Mouse (Mus musculus) hindbrain, embryonic 16.5 days (tissue): ENCODE results near the gene Lhfpl3. TPM values are rescaled to one million over a fixed set of nuclear protein-coding genes. Genes with fewer than 3 reads are reported as not detected.

Experiments used
- ATAC-seq: fragments of 200-750 bp; cut with Nextera tagmentation; 2 replicates; pipeline ENCODE4 v1.8.0; 2017; ENCODE audit warnings: moderate TSS enrichment, moderate library complexity
- H3K27ac ChIP-seq: fragments of 300-500 bp; sonication (generic); 2 replicates; pipeline ENCODE4 v1.5.1; 2014; ENCODE audit warnings: low read depth, mild to moderate bottlenecking, control low read depth, low read length, moderate library complexity
- H3K27me3 ChIP-seq: fragments of 300-500 bp; sonication (generic); replicated peaks from 2 replicates; pipeline ENCODE4 v1.6.1; 2014; ENCODE audit warnings: low read length; ENCODE audit not compliant: control insufficient read depth, insufficient read depth
- H3K36me3 ChIP-seq: fragments of 300-500 bp; sonication (generic); 2 replicates; pipeline ENCODE4 v1.6.1; 2014; ENCODE audit warnings: mild to moderate bottlenecking, low read length, moderate library complexity, mixed read lengths; ENCODE audit not compliant: control insufficient read depth, insufficient read depth
- H3K4me1 ChIP-seq: fragments of 300-500 bp; sonication (generic); 2 replicates; pipeline ENCODE4 v1.6.1; 2014; ENCODE audit warnings: low read depth, low read length; ENCODE audit not compliant: control insufficient read depth, insufficient read depth
- H3K4me2 ChIP-seq: fragments of 300-500 bp; sonication (generic); 2 replicates; pipeline ENCODE4 v1.6.1; 2014; ENCODE audit warnings: mild to moderate bottlenecking, low read length, control low read depth, moderate library complexity
- H3K4me3 ChIP-seq: fragments of 300-500 bp; sonication (generic); 2 replicates; pipeline ENCODE4 v1.5.1; 2014; ENCODE audit warnings: mild to moderate bottlenecking, low read length, control low read depth, moderate library complexity
- H3K9ac ChIP-seq: fragments of 300-500 bp; sonication (generic); 2 replicates; pipeline ENCODE4 v1.6.1; 2014; ENCODE audit warnings: low read depth, mild to moderate bottlenecking, control low read depth, low read length, moderate library complexity
- H3K9me3 ChIP-seq: fragments of 300-500 bp; sonication (generic); 2 replicates; pipeline ENCODE4 v1.6.1; 2014; ENCODE audit warnings: mild to moderate bottlenecking, low read length, moderate library complexity; ENCODE audit not compliant: control insufficient read depth
- WGBS: fragments of 180-500 bp; shearing (Covaris S2); extraction: QIAGEN DNeasy Blood & Tissue Kit; methylation state at CpG from one replicate; pipeline ENCODE4 v1.1.7; 2014; 5-methylcytosine and 5-hydroxymethylcytosine counted together
- polyA plus RNA-seq: library from polyadenylated mRNA; unstranded; fragments of >200 nt; fragmentation: Nextera tagmentation; extraction: Ambion mirVana; gene quantifications from 2 replicates; pipeline ENCODE4 v1.2.1, GENCODE M21; 2015

Lhfpl3 gene
- polyA plus RNA-seq, 1 experiment from 2014 or later: 34.5 TPM

DNA sequence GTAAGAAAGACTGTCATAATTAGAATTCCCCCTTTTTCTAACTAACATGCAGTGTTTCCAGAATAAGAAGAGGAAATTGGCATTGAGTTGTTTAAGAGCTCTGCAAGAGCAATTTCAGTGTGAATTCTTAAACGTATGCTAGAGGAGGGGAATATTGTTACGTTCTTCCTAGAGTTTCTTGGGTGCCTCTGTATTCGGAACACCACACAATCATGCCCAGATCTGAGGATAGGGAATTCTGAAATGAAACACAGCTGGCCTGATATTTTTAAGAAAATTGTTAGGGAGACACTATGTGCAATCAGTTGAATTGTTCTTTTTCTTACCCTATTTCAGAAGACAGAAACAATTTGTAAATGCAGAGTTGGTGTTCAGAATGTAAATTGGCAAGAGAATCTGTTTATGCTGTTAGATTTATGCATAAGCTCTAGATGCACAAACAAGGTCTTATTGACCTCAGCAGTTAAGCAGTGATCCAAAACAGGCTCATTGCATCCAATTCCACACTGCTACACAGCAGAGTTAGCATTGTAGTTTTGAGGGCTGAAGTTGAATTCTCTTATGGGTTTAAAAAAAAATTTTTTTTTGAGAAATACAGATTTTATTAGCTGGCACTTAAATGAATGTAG, 84.1 kb downstream of the Lhfpl3 start:
- Histone ChIP-seq H3K27me3 (no peaks in the 10 kb centered on the region), H3K27ac (no peak overlapping the region), H3K4me1 (no peaks in the 10 kb centered on the region), H3K9me3 (0 out of 2 replicates have a peak, but pooled peaks cover 2% of the 10 kb centered on the region), H3K36me3 (no peaks in the 10 kb centered on the region), H3K4me3 (no peak overlapping the region), H3K9ac (no peak overlapping the region), H3K4me2 (no peak overlapping the region)
- no peak for ATAC-seq
- WGBS: 77% methylated on average over 3 of the region's 3 CpGs

DNA sequence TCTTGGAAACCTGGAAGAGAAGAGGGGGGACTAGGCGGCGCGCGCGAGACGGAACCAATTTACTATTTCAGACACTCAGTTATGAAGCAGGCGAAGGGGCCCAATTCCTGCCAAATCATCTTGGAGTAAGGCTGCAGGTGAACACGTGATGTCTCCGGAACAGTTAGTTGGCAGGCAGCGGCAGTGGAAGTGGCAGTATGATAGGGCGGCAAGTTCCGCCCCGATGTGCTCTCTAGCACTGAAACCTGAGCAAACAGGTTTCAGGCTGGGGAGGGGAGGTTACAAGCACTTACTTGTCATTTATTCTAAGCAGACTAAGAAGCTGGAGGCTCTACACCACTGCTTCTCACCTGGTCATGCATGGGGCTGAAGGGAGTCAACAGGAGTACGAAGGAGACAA, 105.7 kb downstream of the Lhfpl3 start:
- Histone ChIP-seq H3K4me2 (no peak overlapping the region), H3K27me3 (no peaks in the 10 kb centered on the region), H3K9ac (no peak overlapping the region), H3K27ac (no peak overlapping the region), H3K9me3 (no peaks in the 10 kb centered on the region), H3K36me3 (no peaks in the 10 kb centered on the region), H3K4me3 (no peak overlapping the region), H3K4me1 (no peaks in the 10 kb centered on the region)
- ATAC-seq: no peak
- WGBS: 69% methylated on average over 14 of the region's 14 CpGs

DNA sequence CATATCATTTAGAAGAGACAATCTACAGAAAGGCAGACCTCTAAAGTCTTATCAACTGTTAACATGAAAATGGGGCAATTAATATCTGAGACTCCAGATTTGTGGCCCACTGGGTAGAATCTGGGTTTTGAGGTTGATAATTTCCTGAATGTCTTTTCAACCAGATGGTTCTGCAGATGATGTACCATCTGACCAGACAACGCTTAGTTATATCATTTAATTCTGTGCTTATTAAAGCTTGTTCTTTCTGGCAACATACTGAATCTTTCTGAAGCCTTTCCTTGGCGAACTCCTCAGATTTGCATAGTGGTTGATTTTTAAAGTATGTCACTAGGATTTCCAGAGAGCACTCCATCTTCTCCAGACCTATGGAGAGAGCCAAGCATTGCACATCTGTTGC, 107.6 kb downstream of the Lhfpl3 start:
- Histone ChIP-seq H3K36me3 (no peaks in the 10 kb centered on the region), H3K4me1 (no peaks in the 10 kb centered on the region), H3K4me3 (no peak overlapping the region), H3K9ac (no peak overlapping the region), H3K27me3 (no peaks in the 10 kb centered on the region), H3K4me2 (no peak overlapping the region), H3K27ac (no peak overlapping the region), H3K9me3 (no peaks in the 10 kb centered on the region)
- ATAC-seq: no peak
- WGBS: 91% methylated on average over 2 of the region's 2 CpGs

DNA sequence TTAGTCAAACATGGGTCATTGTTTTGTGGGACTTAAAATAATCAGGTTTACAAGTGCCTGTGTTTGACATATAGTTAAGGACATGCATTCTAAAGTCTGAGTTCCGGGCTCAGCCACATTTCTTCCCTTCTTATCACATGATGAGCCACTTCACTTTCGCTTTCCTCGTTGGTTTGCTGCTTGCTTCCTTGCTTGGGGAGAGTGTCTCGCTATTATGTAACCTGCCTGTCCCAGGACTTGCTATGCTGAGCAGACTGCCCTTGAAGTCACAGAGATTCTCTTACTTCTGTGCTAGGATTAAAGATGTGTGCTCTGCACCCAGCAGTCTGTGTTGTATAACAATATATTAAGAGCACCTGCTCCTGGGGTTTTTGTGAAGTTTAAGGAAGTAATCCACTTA, 110.6 kb downstream of the Lhfpl3 start:
- 83% methylated on average over 4 of the region's 4 CpGs for WGBS
- Histone ChIP-seq H3K9me3 (no peaks in the 10 kb centered on the region), H3K4me1 (no peaks in the 10 kb centered on the region), H3K36me3 (no peaks in the 10 kb centered on the region), H3K4me3 (no peak overlapping the region), H3K27me3 (no peaks in the 10 kb centered on the region), H3K4me2 (no peak overlapping the region), H3K27ac (no peak overlapping the region), H3K9ac (no peak overlapping the region)
- no peak for ATAC-seq

DNA sequence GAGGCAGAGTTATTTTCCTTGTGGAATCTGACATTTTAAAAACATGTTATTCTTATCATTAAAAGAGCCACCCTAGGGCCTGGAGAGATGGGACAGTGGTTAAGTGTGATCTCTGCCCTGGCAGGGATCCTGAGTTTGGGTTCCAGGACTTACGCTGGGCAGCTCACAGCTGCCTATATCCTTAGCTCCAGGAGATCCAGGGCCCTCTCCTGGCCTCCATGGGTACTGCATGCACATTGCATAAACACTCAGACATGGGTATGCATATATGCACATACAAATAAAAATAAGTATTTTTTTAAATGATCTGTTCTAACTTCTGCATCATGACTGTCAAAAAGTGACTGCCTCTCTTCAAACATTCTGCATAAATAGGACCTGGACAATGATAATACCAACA, 115.5 kb downstream of the Lhfpl3 start:
- ATAC-seq: no peak
- Histone ChIP-seq H3K9me3 (no peaks in the 10 kb centered on the region), H3K36me3 (no peaks in the 10 kb centered on the region), H3K4me1 (no peaks in the 10 kb centered on the region), H3K4me2 (no peak overlapping the region), H3K27me3 (no peaks in the 10 kb centered on the region), H3K4me3 (no peak overlapping the region), H3K27ac (no peak overlapping the region), H3K9ac (no peak overlapping the region)
- 32% methylated on average over 1 of the region's 1 CpGs for WGBS

DNA sequence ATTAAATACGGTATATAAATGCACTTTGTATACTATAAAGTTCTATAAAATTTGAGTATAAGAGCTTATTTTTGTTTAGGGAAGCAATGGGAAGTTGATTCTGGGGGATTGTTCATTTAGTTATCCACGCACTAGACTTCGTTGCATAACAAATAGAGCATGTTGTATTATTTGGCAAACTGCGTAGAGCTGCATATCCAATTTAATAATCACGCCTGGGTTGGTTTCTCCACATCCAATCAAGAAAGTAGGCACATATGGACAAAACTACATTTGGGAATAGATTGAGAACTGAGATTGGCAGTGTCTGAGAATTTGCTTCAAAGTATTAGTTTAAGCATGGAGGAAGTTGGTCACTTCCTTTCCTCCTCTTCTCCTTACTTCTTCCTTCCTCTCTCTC, 123.2 kb downstream of the Lhfpl3 start:
- 75% methylated on average over 5 of the region's 5 CpGs for WGBS
- H3K4me3 ChIP-seq: no peak overlapping the region
- no peak overlapping the region for H3K4me2 ChIP-seq
- H3K9ac ChIP-seq: no peak overlapping the region
- H3K27ac ChIP-seq: no peak overlapping the region
- H3K4me1 ChIP-seq: no peaks in the 10 kb centered on the region
- no peaks in the 10 kb centered on the region for H3K9me3 ChIP-seq
- no peak for ATAC-seq
- H3K36me3 ChIP-seq: no peaks in the 10 kb centered on the region
- no peaks in the 10 kb centered on the region for H3K27me3 ChIP-seq

DNA sequence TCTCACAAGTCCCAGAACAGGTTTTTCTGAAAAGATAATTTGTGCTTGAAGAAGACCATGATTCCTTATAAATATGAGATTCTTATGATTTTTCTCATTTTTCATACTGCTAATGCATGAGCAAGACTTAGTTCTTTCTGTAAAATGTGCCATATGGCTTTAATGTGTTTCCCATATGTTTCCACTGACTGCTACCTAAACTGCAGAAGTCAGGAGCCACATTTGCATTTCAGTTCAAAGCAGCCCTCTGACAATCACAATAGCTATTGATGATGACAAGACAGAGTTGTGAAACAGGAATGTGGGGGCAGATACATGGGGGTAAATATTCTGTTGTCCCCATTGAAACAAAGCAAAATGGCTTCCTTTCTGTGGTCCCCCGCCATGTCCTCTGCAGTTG, 126.6 kb downstream of the Lhfpl3 start:
- H3K27ac ChIP-seq: no peak overlapping the region
- WGBS: 70% methylated on average over 1 of the region's 1 CpGs
- H3K27me3 ChIP-seq: no peaks in the 10 kb centered on the region
- H3K9me3 ChIP-seq: no peaks in the 10 kb centered on the region
- ATAC-seq: no peak
- H3K4me3 ChIP-seq: no peak overlapping the region
- H3K36me3 ChIP-seq: no peaks in the 10 kb centered on the region
- H3K9ac ChIP-seq: no peak overlapping the region
- H3K4me2 ChIP-seq: no peak overlapping the region
- H3K4me1 ChIP-seq: no peaks in the 10 kb centered on the region

DNA sequence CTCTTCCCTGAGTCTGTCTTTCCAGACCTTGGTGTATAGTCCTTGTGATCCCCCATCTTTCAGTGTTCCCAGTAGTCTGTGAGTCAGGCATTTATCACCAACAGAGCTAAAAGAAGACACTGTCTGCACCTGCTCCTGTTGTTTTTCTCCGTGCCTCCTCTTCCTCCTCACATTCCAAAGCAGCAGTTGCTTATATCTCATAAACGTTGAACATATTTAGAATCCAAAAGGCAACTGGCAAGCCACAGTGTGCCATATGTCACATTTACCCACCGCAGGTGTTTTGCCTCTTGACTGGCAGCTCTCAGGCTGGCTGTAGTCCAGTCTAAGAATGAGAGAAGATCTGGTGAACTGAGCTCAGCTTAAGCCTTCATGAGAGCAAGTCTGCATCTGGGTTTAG, 142.5 kb downstream of the Lhfpl3 start:
- Histone ChIP-seq H3K9ac (no peak overlapping the region), H3K36me3 (no peaks in the 10 kb centered on the region), H3K4me3 (no peak overlapping the region), H3K27me3 (no peaks in the 10 kb centered on the region), H3K27ac (no peak overlapping the region), H3K9me3 (no peaks in the 10 kb centered on the region), H3K4me1 (no peaks in the 10 kb centered on the region), H3K4me2 (no peak overlapping the region)
- 62% methylated on average over 3 of the region's 3 CpGs for WGBS
- ATAC-seq: no peak; the same call in 1 of the 2 replicates

DNA sequence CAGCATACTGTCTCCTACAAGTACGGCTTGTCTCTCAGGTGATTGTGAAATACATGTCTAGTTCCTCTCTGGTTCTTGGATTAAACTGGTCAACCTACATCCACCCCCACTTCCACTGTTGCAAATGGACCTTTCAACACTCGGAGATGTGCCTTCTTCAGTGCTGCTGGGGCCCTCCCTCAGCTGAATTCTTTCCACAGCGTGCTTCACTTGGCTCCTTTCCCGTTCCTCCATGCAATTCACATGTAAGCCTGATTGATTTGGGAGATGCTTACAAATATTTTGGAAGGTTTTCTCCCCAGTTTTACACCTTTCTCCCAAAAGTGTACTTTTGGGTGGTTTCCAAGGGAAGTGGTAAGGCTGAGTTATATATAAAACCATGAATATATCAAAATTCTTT, 143.6 kb downstream of the Lhfpl3 start:
- Histone ChIP-seq H3K4me3 (no peak overlapping the region), H3K4me2 (no peak overlapping the region), H3K4me1 (no peaks in the 10 kb centered on the region), H3K27ac (no peak overlapping the region), H3K9ac (no peak overlapping the region), H3K27me3 (no peaks in the 10 kb centered on the region), H3K36me3 (no peaks in the 10 kb centered on the region), H3K9me3 (no peaks in the 10 kb centered on the region)
- ATAC-seq: no peak
- WGBS: 67% methylated on average over 4 of the region's 4 CpGs

DNA sequence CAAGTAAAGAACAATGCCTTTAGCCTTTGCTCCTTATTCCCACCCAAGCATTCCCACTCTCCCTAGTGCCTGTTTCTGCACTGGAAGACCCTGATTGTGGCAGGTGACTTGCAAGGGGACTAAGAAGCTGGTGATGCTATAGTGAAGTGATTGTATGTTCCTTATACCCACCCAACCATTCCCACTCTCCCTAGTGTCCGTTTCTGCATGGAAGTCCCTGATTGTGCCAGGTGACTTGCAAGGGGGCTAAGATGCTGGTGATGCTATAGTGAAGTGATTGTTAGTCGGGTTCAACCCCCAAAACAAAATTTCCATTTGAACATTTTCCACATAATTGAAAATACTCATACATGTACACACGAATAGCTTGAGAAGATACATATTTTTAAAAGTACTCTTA, 151.4 kb downstream of the Lhfpl3 start:
- Histone ChIP-seq H3K27me3 (no peaks in the 10 kb centered on the region), H3K36me3 (no peaks in the 10 kb centered on the region), H3K27ac (no peak overlapping the region), H3K4me1 (peaks cover 4% of the 10 kb centered on the region; the same call in 1 of the 2 replicates), H3K4me2 (no peak overlapping the region), H3K9ac (no peak overlapping the region), H3K9me3 (no peaks in the 10 kb centered on the region), H3K4me3 (no peak overlapping the region)
- 83% methylated on average over 3 of the region's 3 CpGs for WGBS
- ATAC-seq: no peak; the same call in 1 of the 2 replicates
